Mouse (Mus musculus): ENCODE measurements around the gene Cd6. TPM values are rescaled to one million over a fixed set of nuclear protein-coding genes. Genes with fewer than 3 reads are reported as not detected.

The Cd6 gene
- polyA plus RNA-seq, 1 experiment from 2014 or later, result 0.08 TPM

DNA sequence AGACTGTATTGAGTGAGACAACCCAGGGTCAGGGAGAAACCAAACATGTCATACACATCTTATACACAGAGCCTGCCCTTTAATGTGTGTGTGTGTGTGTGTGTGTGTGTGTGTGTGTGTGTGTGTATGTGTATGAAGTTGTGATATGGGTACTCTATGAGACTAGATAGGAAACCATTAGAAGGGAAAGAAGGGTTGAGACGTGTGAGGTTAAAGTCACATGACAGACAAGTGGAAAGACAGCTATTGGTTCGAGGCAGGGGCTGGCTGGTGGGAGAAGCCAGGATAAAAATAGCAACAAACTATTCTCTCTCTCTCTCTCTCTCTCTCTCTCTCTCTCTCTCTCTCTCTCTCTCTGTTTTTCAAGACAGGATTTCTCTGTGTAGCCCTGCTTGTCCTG is 13.4 kb downstream of the Cd6 start:
- in situ Hi-C loops (cut with MboI; ENCODE audit: low pct_unique_long_range_greater_than_20kb), result no loop called here
- no peak for DNase-seq (ENCODE audit: low read depth, low spot score)
- H3K27me3 ChIP-seq, result no peaks in the 10 kb centered on the region
- no peak for ATAC-seq
- TF ChIP-seq CTCF (IDR thresholded peaks at IDR 0.05), result no peak
- CTCF ChIA-PET, result interaction anchor here (0.9 kb wide), 1 partner anchor 98 kb away, joined by 3 read pairs; no protein-coding TSS in a partner anchor
- POLR2A ChIA-PET, result interaction anchor here (0.6 kb wide), 1 partner anchor 291 kb away, joined by 3 read pairs; no protein-coding TSS in a partner anchor

DNA sequence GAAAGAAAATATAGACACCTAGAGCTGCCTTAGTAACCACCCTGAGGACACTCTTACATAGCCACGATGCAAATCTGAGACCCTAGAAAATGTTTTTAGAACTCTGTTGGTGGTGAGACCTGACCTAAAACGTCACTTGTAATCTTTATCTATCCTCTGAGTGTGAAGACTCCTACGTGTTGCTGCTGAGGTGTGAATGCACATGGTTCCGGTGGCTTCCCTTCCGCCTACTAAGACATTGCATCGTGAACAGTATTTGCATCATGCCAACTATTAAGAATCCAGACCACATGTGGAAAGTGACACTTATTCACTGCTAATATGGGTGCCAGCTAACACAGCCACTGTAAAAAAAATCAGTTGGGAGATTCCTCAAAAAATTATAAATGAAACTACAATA is 14.0 kb downstream of the Cd6 start:
- in situ Hi-C loops (cut with MboI; ENCODE audit: low pct_unique_long_range_greater_than_20kb), result no loop called here
- CTCF ChIA-PET, result interaction anchor here (1.3 kb wide), 1 partner anchor 8 kb away, joined by 4 read pairs; no protein-coding TSS in a partner anchor
- DNase-seq (ENCODE audit: low read depth, low spot score), result no peak
- no peak for TF ChIP-seq CTCF (IDR thresholded peaks at IDR 0.05)
- ATAC-seq, result no peak
- H3K27me3 ChIP-seq, result no peaks in the 10 kb centered on the region
- POLR2A ChIA-PET, result interaction anchor here (0.6 kb wide), 1 partner anchor 290 kb away, joined by 3 read pairs; no protein-coding TSS in a partner anchor

DNA sequence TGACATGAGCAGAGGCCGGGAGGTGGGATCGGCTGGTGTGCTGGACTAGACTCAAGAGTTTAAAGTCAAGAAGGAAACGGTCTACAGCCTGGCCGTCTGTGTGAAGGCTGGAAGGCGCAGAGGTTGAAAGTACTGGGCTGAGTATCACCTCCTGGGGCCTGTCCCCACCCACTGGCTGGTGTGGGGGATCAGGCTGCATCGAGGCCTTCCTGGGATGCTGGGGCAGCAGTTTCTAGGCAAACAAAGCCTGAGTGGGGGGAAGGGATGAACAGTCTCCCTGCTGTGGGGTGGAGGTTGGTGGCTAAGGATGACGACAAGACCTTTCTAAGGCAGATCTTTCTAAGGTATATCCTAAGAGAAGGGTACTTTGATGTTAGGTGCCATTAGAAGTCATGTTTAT is 16.0 kb downstream of the Cd6 start:
- POLR2A ChIA-PET, result no interaction called here
- CTCF ChIA-PET, result interaction anchor here (1.6 kb wide), 1 partner anchor 18 kb away, joined by 3 read pairs; no protein-coding TSS in a partner anchor
- in situ Hi-C loops (cut with MboI; ENCODE audit: low pct_unique_long_range_greater_than_20kb), result no loop called here
- no peak for ATAC-seq
- no peak for DNase-seq (ENCODE audit: low read depth, low spot score)
- no peaks in the 10 kb centered on the region for H3K27me3 ChIP-seq
- TF ChIP-seq CTCF (IDR thresholded peaks at IDR 0.05), result no peak

DNA sequence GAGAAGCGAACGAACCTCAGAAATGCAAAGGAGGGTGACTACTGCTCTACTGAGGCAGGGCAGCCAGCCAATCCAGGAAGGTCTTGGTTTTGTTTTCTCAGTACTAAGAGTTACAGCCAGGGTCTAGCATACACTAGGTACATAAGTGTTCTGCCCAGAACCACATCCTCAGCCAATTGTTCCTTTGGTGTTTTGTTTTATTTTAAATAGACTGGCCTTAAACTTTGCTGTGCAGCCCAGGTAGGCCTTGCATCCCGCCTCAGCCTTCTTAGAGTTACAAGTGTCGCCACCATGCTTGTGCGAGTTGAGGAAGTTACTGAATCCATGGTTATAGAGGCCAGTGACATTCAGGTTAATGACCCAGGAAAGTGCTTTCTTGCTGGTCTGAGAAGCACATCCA is 16.8 kb downstream of the Cd6 start:
- no peaks in the 10 kb centered on the region for H3K27me3 ChIP-seq
- in situ Hi-C loops (cut with MboI; ENCODE audit: low pct_unique_long_range_greater_than_20kb), result no loop called here
- TF ChIP-seq CTCF (IDR thresholded peaks at IDR 0.05), result no peak
- CTCF ChIA-PET, result interaction anchor here (0.9 to 1.6 kb wide), 2 partner anchors 17 to 39 kb away, joined by 3 read pairs; no protein-coding TSS in a partner anchor
- no peak for DNase-seq (ENCODE audit: low read depth, low spot score)
- POLR2A ChIA-PET, result no interaction called here
- no peak for ATAC-seq

DNA sequence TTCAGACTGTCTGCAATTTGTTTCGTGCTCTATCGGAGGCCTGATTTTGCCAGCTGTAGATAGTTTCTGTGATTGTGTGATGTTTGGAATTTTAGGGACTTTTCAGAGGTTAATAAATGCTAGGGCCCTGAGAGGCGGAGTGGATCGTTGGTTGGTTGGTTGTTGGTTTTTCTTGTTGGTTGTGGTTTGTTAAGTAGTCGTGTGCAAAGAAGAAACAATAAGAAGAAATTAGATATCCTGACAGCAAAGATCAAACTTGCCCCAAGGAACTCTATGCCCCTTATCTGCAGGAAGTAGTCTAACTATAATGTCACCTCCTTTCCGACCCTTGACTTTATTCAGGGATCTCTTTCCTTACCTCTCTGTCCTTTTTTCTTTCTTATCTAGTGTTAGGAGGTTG is 18.4 kb downstream of the Cd6 start:
- H3K27me3 ChIP-seq, result no peaks in the 10 kb centered on the region
- in situ Hi-C loops (cut with MboI; ENCODE audit: low pct_unique_long_range_greater_than_20kb), result no loop called here
- ChIA-PET CTCF (no interaction called here), POLR2A (no interaction called here)
- ATAC-seq, result no peak
- no peak for DNase-seq (ENCODE audit: low read depth, low spot score)
- TF ChIP-seq CTCF (IDR thresholded peaks at IDR 0.05), result no peak

DNA sequence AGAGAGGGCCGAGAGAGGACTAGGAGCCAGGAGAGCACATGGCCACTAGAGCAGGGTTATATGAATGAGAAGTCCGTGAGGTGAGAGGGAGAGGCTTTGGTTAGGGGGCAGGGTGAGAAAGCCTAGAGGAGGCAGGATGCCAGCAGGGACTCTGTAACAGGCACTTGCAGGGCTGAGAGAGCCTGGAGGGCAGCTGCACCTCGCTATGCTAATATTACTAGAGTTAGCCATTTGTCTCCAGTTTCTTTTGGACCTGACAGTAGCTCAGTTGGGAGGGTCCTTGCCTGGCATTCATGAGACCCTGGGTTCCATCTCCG is 19.7 kb downstream of the Cd6 start:
- ChIA-PET POLR2A (no interaction called here), CTCF (interaction anchor here (1.2 kb wide), 1 partner anchor 13 kb away, joined by 4 read pairs; no protein-coding TSS in a partner anchor)
- no peaks in the 10 kb centered on the region for H3K27me3 ChIP-seq
- in situ Hi-C loops (cut with MboI; ENCODE audit: low pct_unique_long_range_greater_than_20kb), result no loop called here
- TF ChIP-seq CTCF (IDR thresholded peaks at IDR 0.05), result no peak
- ATAC-seq, result no peak
- DNase-seq (ENCODE audit: low read depth, low spot score), result no peak

DNA sequence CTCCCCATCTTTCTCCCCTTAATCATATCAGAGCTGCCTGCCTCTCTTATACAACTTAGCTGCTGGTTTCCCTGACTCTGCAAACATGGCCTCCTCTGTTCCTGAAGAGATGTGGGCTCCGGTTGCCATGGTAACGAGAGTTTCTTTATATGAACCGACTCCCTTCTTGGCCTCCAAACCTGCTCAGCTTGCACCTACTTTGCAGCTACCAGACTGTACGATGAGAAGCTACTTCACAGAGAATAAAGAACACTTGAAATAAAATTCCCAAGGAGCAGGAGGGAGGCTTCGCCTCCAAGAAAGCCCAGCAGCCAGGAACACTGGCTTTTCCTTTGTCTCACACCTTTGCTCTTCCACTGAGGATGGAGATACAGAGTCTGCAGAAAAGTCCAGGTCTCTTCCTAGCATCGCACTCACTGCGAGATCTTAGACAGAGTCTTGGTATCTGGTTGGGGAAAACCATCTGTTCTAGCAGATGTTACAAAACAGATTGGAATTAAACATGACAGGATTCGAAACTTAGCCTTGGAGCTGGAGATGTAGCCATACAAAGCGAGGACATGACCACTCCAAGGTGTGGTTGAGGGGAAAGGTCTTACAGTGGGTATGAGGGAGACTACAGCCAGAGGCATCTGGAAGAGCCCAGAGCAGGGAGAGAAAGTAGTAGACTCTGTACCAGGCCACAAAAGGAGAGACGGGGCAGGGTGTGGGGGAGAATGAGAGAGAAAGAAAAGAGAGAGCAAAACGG is 20.3 kb downstream of the Cd6 start:
- DNase-seq (ENCODE audit: low read depth, low spot score) (no peak), ATAC-seq (no peak)
- TF ChIP-seq CTCF (IDR thresholded peaks at IDR 0.05), result no peak
- in situ Hi-C loops (cut with MboI; ENCODE audit: low pct_unique_long_range_greater_than_20kb), result no loop called here
- POLR2A ChIA-PET, result interaction anchor here (1.1 kb wide), 1 partner anchor 22 kb away, joined by 3 read pairs; no protein-coding TSS in a partner anchor
- no peaks in the 10 kb centered on the region for H3K27me3 ChIP-seq
- CTCF ChIA-PET, result interaction anchor here (1.2 kb wide), 1 partner anchor 13 kb away, joined by 4 read pairs; no protein-coding TSS in a partner anchor

DNA sequence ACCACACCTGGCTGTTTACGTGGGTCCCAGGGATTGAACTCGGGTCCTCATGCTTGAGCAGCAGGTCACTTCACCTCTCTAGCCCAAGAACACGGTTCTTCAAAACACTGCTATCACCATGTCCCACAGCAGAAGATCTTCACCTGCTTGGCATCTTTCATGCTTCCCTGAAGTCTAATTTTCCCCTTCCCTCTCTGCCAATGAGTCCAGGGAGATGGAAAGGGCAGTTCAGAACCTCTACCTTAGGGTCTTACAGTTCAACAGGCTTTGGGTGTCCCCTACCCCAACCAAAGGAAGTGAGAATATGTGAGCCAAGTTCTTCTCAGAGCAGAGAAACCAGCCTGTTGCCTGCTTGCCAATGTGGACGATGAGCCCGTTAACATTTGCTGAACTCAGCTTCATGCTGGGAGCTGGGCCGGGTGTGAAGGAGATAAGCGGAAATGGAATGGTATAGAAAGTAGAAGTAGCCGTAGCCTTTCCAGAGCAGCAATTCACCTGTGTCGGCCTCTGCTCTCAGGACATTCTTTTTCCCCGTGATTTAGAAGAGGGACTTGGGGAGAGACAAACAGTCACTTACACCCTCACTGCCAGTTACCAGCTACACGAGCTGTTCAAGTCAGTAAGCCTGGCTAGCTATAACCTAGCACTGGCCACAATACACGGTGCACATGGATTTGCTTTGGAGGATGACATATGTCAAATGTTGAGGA is 21.2 kb downstream of the Cd6 start:
- ChIA-PET POLR2A (interaction anchor here (0.6 to 1.1 kb wide), 2 partner anchors 21 to 40 kb away, joined by 3 read pairs; no protein-coding TSS in a partner anchor), CTCF (no interaction called here)
- no peak for DNase-seq (ENCODE audit: low read depth, low spot score)
- ATAC-seq, result no peak
- H3K27me3 ChIP-seq, result no peaks in the 10 kb centered on the region
- no peak for TF ChIP-seq CTCF (IDR thresholded peaks at IDR 0.05)
- in situ Hi-C loops (cut with MboI; ENCODE audit: low pct_unique_long_range_greater_than_20kb), result no loop called here

DNA sequence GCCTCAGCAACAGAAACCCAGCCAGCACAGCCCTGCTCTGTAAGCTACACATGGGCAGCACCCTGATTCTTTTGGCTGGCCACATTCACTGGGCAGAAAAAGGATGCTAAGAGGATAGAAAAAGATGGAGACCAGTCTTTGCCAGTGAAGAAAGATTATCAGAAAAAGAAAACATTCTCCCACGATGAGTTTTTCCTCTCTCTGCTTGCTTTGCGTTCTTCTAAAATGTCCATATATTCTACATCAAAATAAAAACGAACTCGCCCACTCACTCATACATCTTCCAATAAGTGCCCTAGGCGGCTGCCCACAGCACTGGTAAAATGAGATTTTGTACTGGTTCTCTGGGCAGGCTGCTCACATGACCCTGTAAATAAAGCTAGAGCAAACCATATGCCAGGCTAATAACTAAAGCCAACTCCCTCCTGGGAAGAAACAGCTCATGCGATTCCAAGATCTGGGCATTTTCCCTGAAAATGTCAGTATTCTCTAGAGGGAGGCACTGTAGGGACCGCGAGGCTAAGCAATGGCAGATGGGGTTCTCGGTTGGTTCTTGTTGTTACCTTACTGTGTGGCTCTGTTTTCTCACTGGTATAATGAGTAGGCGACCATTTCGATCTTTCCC is 24.1 kb downstream of the Cd6 start:
- ChIA-PET CTCF (interaction anchor here (1.3 to 1.4 kb wide), 2 partner anchors 13 to 18 kb away, joined by 3 to 6 read pairs; no protein-coding TSS in a partner anchor), POLR2A (no interaction called here)
- TF ChIP-seq CTCF (IDR thresholded peaks at IDR 0.05), result no peak
- ATAC-seq, result no peak
- DNase-seq (ENCODE audit: low read depth, low spot score), result no peak
- in situ Hi-C loops (cut with MboI; ENCODE audit: low pct_unique_long_range_greater_than_20kb), result no loop called here
- peaks cover 7% of the 10 kb centered on the region for H3K27me3 ChIP-seq

DNA sequence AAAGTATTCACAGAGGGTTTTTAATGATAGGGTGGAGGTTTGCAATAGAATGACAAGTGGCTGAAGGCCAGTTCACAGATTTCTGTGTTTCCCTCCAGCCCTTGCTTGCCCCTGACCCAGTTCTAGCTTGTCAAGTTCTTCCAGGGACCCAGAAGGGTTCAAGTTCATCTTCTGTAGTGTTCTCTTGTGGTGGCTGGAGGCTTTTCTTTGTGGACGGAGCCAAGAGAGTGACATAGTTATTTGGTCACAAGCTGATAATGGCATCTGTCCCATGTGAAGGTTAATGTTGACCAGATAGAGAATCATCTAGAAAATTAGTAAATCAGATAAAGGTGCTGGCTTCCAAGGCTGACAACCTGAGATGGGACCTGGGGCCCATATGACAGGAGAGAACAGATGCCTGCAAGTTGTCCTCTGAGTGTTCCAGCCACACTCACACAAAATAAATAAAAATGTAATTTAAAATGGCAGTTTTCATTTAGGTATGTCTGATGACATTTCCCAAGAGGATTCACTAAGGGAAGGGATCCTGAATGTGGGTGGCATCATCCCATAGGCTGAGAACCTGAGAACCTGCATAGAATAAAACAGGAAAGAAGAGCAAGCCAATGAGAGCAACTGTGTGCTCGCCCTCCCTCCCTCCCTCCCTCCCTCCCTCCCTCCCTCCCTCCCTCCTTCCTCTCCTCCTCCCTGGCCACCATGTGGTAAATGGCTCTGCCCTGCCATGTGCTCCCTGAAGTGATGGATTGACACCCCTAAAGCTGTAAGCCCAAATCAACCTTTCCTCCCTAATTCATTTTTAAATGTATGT is 24.8 kb downstream of the Cd6 start:
- DNase-seq (ENCODE audit: low read depth, low spot score) (no peak), ATAC-seq (no peak)
- ChIA-PET CTCF (interaction anchor here (1.2 kb wide), 1 partner anchor 9 kb away, joined by 5 read pairs; no protein-coding TSS in a partner anchor), POLR2A (no interaction called here)
- TF ChIP-seq CTCF (IDR thresholded peaks at IDR 0.05), result no peak
- in situ Hi-C loops (cut with MboI; ENCODE audit: low pct_unique_long_range_greater_than_20kb), result no loop called here
- peaks cover 7% of the 10 kb centered on the region for H3K27me3 ChIP-seq
